ENCODE assay signal across 14 mouse cellular contexts in the genomic region with DNA sequence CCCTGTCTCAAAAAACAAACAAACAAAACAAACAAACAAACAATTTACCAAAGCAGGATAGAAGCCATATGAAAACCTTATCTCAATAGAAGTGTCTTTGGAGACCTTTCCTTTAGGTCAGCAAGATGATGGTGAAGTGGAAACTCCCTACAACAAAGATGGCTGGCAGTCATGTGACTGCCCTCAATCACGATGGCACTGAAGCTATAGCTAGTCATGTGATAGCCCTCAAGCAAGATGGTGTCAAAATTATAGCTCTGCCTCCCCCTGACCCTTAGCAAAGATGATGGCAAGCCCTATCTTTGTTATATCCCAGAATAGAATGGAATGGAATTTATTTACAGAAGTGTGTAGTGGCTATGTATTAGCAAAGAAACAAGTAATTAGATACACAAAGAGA.
"Had no signal": no experiment of that assay in that cellular context is flagged by ENCODE, and none has a peak within 500 bp of the region (broad histone marks: within the 10 kb centered on the region; RNA-seq: fewer than 3 reads in every experiment).

No protein-coding gene starts in this region.

- DNase-seq: lung, adult 2 months; lung, postnatal 14 days; lung, postnatal 36 days; right cerebral cortex, postnatal 14 days; thymus, adult 18-20 months; thymus, postnatal 14 days; thymus, postnatal 36 days had no signal

- H3K27me3 ChIP-seq: lung, embryonic 15.5 days; megakaryocyte, embryonic 14.5 days; midbrain, embryonic 13.5 days; midbrain, embryonic 15.5 days; neural tube, embryonic 12.5 days had no signal

- H3K9ac ChIP-seq: lung, embryonic 15.5 days; midbrain, embryonic 13.5 days; midbrain, embryonic 15.5 days; neural tube, embryonic 12.5 days had no signal

- H3K9me3 ChIP-seq: lung, embryonic 15.5 days; midbrain, embryonic 13.5 days; midbrain, embryonic 15.5 days; neural tube, embryonic 12.5 days had no signal

- H3K4me3 ChIP-seq: lung, embryonic 15.5 days; midbrain, embryonic 13.5 days; midbrain, embryonic 15.5 days; neural tube, embryonic 12.5 days had no signal

- H3K4me1 ChIP-seq: lung, embryonic 15.5 days; megakaryocyte, embryonic 14.5 days; midbrain, embryonic 13.5 days; midbrain, embryonic 15.5 days; neural tube, embryonic 12.5 days had no signal

- H3K4me2 ChIP-seq: lung, embryonic 15.5 days; midbrain, embryonic 11.5 days; midbrain, embryonic 13.5 days; midbrain, embryonic 15.5 days; neural tube, embryonic 12.5 days had no signal

- H3K27ac ChIP-seq: lung, embryonic 15.5 days; macrophage; midbrain, embryonic 13.5 days; midbrain, embryonic 15.5 days; neural tube, embryonic 12.5 days had no signal

- H3K36me3 ChIP-seq: lung, embryonic 15.5 days; midbrain, embryonic 13.5 days; midbrain, embryonic 15.5 days; neural tube, embryonic 12.5 days had no signal
